Mouse (Mus musculus): ENCODE measurements around the gene Atp8b4. TPM values are rescaled to one million over a fixed set of nuclear protein-coding genes. Genes with fewer than 3 reads are reported as not detected.

The Atp8b4 gene
- polyA plus RNA-seq, 1 experiment = 0.97 TPM

GRCm38 (mm10) chr2:126490573-126490972 lies 9.9 kb downstream of the Atp8b4 start:
- H3K4me1 ChIP-seq (ENCODE audit: control insufficient read depth, insufficient read depth, low read length) = no peaks in the 10 kb centered on the region; the same call in 1 of the 2 replicates
- no peaks in the 10 kb centered on the region for H3K27me3 ChIP-seq (replicated peaks; ENCODE audit: control insufficient read depth, insufficient read depth, low read length)
- H3K27ac ChIP-seq (ENCODE audit: insufficient read depth, low read depth, low read length) = no peak overlapping the region
- no peaks in the 10 kb centered on the region for H3K36me3 ChIP-seq (ENCODE audit: control insufficient read depth, insufficient read depth, low read length)
- no peak overlapping the region for H3K4me3 ChIP-seq (ENCODE audit: insufficient read depth, low read depth, low read length)
- TF ChIP-seq POLR2A (IDR thresholded peaks at IDR 0.05; ENCODE audit: low read depth, low read length) (no peak), CTCF (conservative IDR thresholded peaks at IDR 0.05; ENCODE audit: insufficient read depth, insufficient read length, low read depth, low read length) (no peak)
- no peak for DNase-seq
- WGBS = 88% methylated on average over 9 of the region's 9 CpGs

GRCm38 (mm10) chr2:126485262-126486017 lies 15.0 kb downstream of the Atp8b4 start:
- no peaks in the 10 kb centered on the region for H3K4me1 ChIP-seq (ENCODE audit: control insufficient read depth, insufficient read depth, low read length)
- H3K27me3 ChIP-seq (replicated peaks; ENCODE audit: control insufficient read depth, insufficient read depth, low read length) = no peaks in the 10 kb centered on the region
- 79% methylated on average over 11 of the region's 11 CpGs for WGBS
- H3K27ac ChIP-seq (ENCODE audit: insufficient read depth, low read depth, low read length) = no peak overlapping the region
- H3K36me3 ChIP-seq (ENCODE audit: control insufficient read depth, insufficient read depth, low read length) = no peaks in the 10 kb centered on the region
- no peak overlapping the region for H3K4me3 ChIP-seq (ENCODE audit: insufficient read depth, low read depth, low read length)
- no peak for TF ChIP-seq POLR2A (IDR thresholded peaks at IDR 0.05; ENCODE audit: low read depth, low read length)
- TF ChIP-seq CTCF (conservative IDR thresholded peaks at IDR 0.05; ENCODE audit: insufficient read depth, insufficient read length, low read depth, low read length) = no peak
- DNase-seq = no peak

- Histone ChIP-seq H3K36me3 (ENCODE audit: control insufficient read depth, insufficient read depth, low read length) (no peaks in the 10 kb centered on the region), H3K4me1 (ENCODE audit: control insufficient read depth, insufficient read depth, low read length) (no peaks in the 10 kb centered on the region), H3K27ac (ENCODE audit: insufficient read depth, low read depth, low read length) (no peak overlapping the region), H3K27me3 (replicated peaks; ENCODE audit: control insufficient read depth, insufficient read depth, low read length) (no peaks in the 10 kb centered on the region), H3K4me3 (ENCODE audit: insufficient read depth, low read depth, low read length) (no peak overlapping the region)
- no peak for TF ChIP-seq POLR2A (IDR thresholded peaks at IDR 0.05; ENCODE audit: low read depth, low read length)
- TF ChIP-seq CTCF (conservative IDR thresholded peaks at IDR 0.05; ENCODE audit: insufficient read depth, insufficient read length, low read depth, low read length) = no peak
- DNase-seq = no peak
- 42% methylated on average over 6 of the region's 6 CpGs for whole genome bisulfite sequencing
Observed at GRCm38 (mm10) chr2:126483337-126483736, 17.1 kb downstream of the Atp8b4 start.

GRCm38 (mm10) chr2:126477556-126477955 lies 22.9 kb downstream of the Atp8b4 start:
- peak; percentile 37 for DNase-seq
- TF ChIP-seq POLR2A (IDR thresholded peaks at IDR 0.05; ENCODE audit: low read depth, low read length) = no peak
- no peak for TF ChIP-seq CTCF (conservative IDR thresholded peaks at IDR 0.05; ENCODE audit: insufficient read depth, insufficient read length, low read depth, low read length)

GRCm38 (mm10) chr2:126475681-126476410 lies 24.6 kb downstream of the Atp8b4 start:
- H3K27ac ChIP-seq (ENCODE audit: insufficient read depth, low read depth, low read length) = no peak overlapping the region
- H3K36me3 ChIP-seq (ENCODE audit: control insufficient read depth, insufficient read depth, low read length) = no peaks in the 10 kb centered on the region
- H3K4me3 ChIP-seq (ENCODE audit: insufficient read depth, low read depth, low read length) = no peak overlapping the region
- H3K27me3 ChIP-seq (replicated peaks; ENCODE audit: control insufficient read depth, insufficient read depth, low read length) = no peaks in the 10 kb centered on the region
- no peak for TF ChIP-seq POLR2A (IDR thresholded peaks at IDR 0.05; ENCODE audit: low read depth, low read length)
- no peak for TF ChIP-seq CTCF (conservative IDR thresholded peaks at IDR 0.05; ENCODE audit: insufficient read depth, insufficient read length, low read depth, low read length)
- no peaks in the 10 kb centered on the region for H3K4me1 ChIP-seq (ENCODE audit: control insufficient read depth, insufficient read depth, low read length)
- no peak for DNase-seq
- WGBS = 89% methylated on average over 11 of the region's 11 CpGs

More at GRCm38 (mm10) chr2:126477556-126477955, 22.9 kb downstream of the Atp8b4 start:
- no peak overlapping the region for H3K27ac ChIP-seq (ENCODE audit: insufficient read depth, low read depth, low read length)
- H3K36me3 ChIP-seq (ENCODE audit: control insufficient read depth, insufficient read depth, low read length) = no peaks in the 10 kb centered on the region
- no peaks in the 10 kb centered on the region for H3K27me3 ChIP-seq (replicated peaks; ENCODE audit: control insufficient read depth, insufficient read depth, low read length)
- no peaks in the 10 kb centered on the region for H3K4me1 ChIP-seq (ENCODE audit: control insufficient read depth, insufficient read depth, low read length)
- WGBS = 56% methylated on average over 7 of the region's 7 CpGs
- no peak overlapping the region for H3K4me3 ChIP-seq (ENCODE audit: insufficient read depth, low read depth, low read length)

- Histone ChIP-seq H3K36me3 (ENCODE audit: control insufficient read depth, insufficient read depth, low read length) (no peaks in the 10 kb centered on the region), H3K27me3 (replicated peaks; ENCODE audit: control insufficient read depth, insufficient read depth, low read length) (no peaks in the 10 kb centered on the region), H3K4me1 (ENCODE audit: control insufficient read depth, insufficient read depth, low read length) (no peaks in the 10 kb centered on the region), H3K4me3 (ENCODE audit: insufficient read depth, low read depth, low read length) (no peak overlapping the region), H3K27ac (ENCODE audit: insufficient read depth, low read depth, low read length) (no peak overlapping the region)
- WGBS = 89% methylated on average over 6 of the region's 6 CpGs
- no peak for TF ChIP-seq POLR2A (IDR thresholded peaks at IDR 0.05; ENCODE audit: low read depth, low read length)
- TF ChIP-seq CTCF (conservative IDR thresholded peaks at IDR 0.05; ENCODE audit: insufficient read depth, insufficient read length, low read depth, low read length) = no peak
- no peak for DNase-seq
Observed at GRCm38 (mm10) chr2:126474019-126474418, 26.5 kb downstream of the Atp8b4 start.

GRCm38 (mm10) chr2:126472836-126473235 lies 27.6 kb downstream of the Atp8b4 start:
- H3K36me3 ChIP-seq (ENCODE audit: control insufficient read depth, insufficient read depth, low read length) = no peaks in the 10 kb centered on the region
- DNase-seq = no peak
- TF ChIP-seq CTCF (conservative IDR thresholded peaks at IDR 0.05; ENCODE audit: insufficient read depth, insufficient read length, low read depth, low read length) = no peak
- TF ChIP-seq POLR2A (IDR thresholded peaks at IDR 0.05; ENCODE audit: low read depth, low read length) = no peak
- no peaks in the 10 kb centered on the region for H3K27me3 ChIP-seq (replicated peaks; ENCODE audit: control insufficient read depth, insufficient read depth, low read length)
- no peak overlapping the region for H3K4me3 ChIP-seq (ENCODE audit: insufficient read depth, low read depth, low read length)
- WGBS = 62% methylated on average over 5 of the region's 5 CpGs
- no peaks in the 10 kb centered on the region for H3K4me1 ChIP-seq (ENCODE audit: control insufficient read depth, insufficient read depth, low read length)
- no peak overlapping the region for H3K27ac ChIP-seq (ENCODE audit: insufficient read depth, low read depth, low read length)

All from kidney, adult 2 months (tissue).